Mouse (Mus musculus) megakaryocyte, embryonic 14.5 days (primary cell): Measurements from ENCODE around the gene Mslnl. TPM values are rescaled to one million over a fixed set of nuclear protein-coding genes. Genes with fewer than 3 reads are reported as not detected.

Experiments used
- H3K27me3 ChIP-seq: replicated peaks from 2 replicates; pipeline ENCODE3; 2012; ENCODE audit warnings: inconsistent platforms
- H3K36me3 ChIP-seq: replicated peaks from 2 replicates; pipeline ENCODE3; 2012; ENCODE audit warnings: low read length, inconsistent platforms, mixed read lengths
- H3K4me1 ChIP-seq: 2 replicates; pipeline ENCODE4 v1.6.1; 2012; ENCODE audit warnings: inconsistent platforms
- H3K4me3 ChIP-seq: replicated peaks from 2 replicates; pipeline ENCODE3; 2012; ENCODE audit warnings: moderate library complexity, mild to moderate bottlenecking, inconsistent platforms
- H3K9me3 ChIP-seq: 2 replicates; pipeline ENCODE4 v1.6.1; 2012; ENCODE audit warnings: inconsistent platforms
- FLI1 ChIP-seq: IDR thresholded peaks from 2 replicates; pipeline ENCODE4 v1.6.1; 2012; ENCODE audit warnings: low read length, inconsistent platforms, mixed read lengths
- GATA1 ChIP-seq: IDR thresholded peaks from 3 replicates; pipeline ENCODE4 v1.6.1; 2012; ENCODE audit warnings: mixed read lengths, low read length, inconsistent platforms, borderline replicate concordance
- polyA plus RNA-seq: library from polyadenylated mRNA; stranded (reverse); fragments of >175 nt; gene quantifications from 2 replicates; pipeline ENCODE4 v1.2.3, GENCODE M21; 2012; ENCODE audit warnings: low replicate concordance; ENCODE audit not compliant: insufficient read depth

The Mslnl gene
- polyA plus RNA-seq = 1.1 TPM in 1 of 2 replicates, not detected in the other

DNA sequence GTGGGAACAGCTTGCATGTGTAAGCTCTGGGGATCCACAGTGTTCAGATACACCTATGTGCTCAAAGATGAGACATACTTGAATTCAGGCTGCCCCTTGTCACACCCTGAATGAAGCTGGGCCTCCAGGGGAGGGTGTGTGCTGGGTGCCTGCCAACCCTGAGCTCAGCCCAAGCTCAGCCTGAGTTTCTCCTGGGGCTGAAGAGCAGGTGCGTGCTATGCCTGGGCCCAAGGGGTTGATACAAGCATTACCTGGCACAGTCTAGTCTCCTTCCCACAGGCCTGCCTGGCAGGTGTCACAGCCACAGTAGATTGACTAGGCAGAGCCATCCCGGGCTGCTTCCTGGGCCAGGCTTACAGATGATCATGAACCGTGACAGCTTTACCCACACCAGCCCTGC, at the start of gene Mslnl:
Gene Mslnl (plus strand): TSS at position 298 of the 400 bp plus-strand sequence.
- Histone ChIP-seq H3K4me1 (no peaks in the 10 kb centered on the region), H3K27me3 (peaks cover 54% of the 10 kb centered on the region)
- TF ChIP-seq FLI1 = no peak
- TF ChIP-seq GATA1 = no peak

GRCm38 (mm10) chr17:25686323-25686722, 49.5 kb upstream of the Mslnl start:
- Histone ChIP-seq H3K4me3 (no peak overlapping the region), H3K9me3 (no peaks in the 10 kb centered on the region), H3K36me3 (no peaks in the 10 kb centered on the region), H3K4me1 (peaks cover 3% of the 10 kb centered on the region; the same call in 1 of the 2 replicates), H3K27me3 (peaks cover 70% of the 10 kb centered on the region)
- TF ChIP-seq GATA1 (no peak), FLI1 (no peak)

More for the DNA sequence above, at the start of gene Mslnl:
- Histone ChIP-seq H3K36me3 (peaks cover 9% of the 10 kb centered on the region), H3K9me3 (no peaks in the 10 kb centered on the region), H3K4me3 (no peak within 1 kb of the TSS)

GRCm38 (mm10) chr17:25688922-25689321, 46.9 kb upstream of the Mslnl start:
- Histone ChIP-seq H3K4me3 (no peak overlapping the region), H3K36me3 (no peaks in the 10 kb centered on the region), H3K27me3 (peaks cover 68% of the 10 kb centered on the region), H3K4me1 (peaks cover 3% of the 10 kb centered on the region; the same call in 1 of the 2 replicates), H3K9me3 (no peaks in the 10 kb centered on the region)
- TF ChIP-seq FLI1 (no peak), GATA1 (no peak)

GRCm38 (mm10) chr17:25696263-25696662, 39.6 kb upstream of the Mslnl start:
- TF ChIP-seq GATA1 (no peak), FLI1 (no peak)
- Histone ChIP-seq H3K4me3 (no peak overlapping the region), H3K9me3 (peaks cover 3% of the 10 kb centered on the region; the same call in 1 of the 2 replicates), H3K4me1 (no peaks in the 10 kb centered on the region; the same call in 1 of the 2 replicates), H3K27me3 (peaks cover 49% of the 10 kb centered on the region), H3K36me3 (no peaks in the 10 kb centered on the region)

DNA sequence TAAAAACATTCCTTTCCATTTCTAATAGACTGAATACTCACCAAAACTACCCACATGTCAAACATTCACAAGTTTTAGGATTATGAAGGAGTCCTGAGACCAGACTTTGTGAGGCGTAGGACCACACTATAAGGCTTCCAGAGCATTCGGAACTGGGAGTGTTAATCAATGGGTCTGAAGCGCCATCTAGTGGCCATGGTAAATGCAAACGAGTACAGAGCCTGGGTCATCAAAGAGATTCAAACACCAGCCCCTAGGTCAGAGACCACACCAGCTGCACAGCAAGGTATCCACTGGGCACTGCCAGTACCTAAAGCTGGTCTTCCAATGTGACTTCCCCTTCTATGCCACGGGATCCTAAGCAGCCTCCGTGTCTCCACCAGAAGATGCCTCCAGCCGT, 37.4 kb upstream of the Mslnl start:
- H3K4me3 ChIP-seq = no peak overlapping the region
- TF ChIP-seq GATA1 = no peak
- TF ChIP-seq FLI1 = no peak
- peaks cover 42% of the 10 kb centered on the region for H3K27me3 ChIP-seq
- H3K4me1 ChIP-seq = no peaks in the 10 kb centered on the region
- no peaks in the 10 kb centered on the region for H3K36me3 ChIP-seq
- H3K9me3 ChIP-seq = peaks cover 3% of the 10 kb centered on the region; the same call in 1 of the 2 replicates

DNA sequence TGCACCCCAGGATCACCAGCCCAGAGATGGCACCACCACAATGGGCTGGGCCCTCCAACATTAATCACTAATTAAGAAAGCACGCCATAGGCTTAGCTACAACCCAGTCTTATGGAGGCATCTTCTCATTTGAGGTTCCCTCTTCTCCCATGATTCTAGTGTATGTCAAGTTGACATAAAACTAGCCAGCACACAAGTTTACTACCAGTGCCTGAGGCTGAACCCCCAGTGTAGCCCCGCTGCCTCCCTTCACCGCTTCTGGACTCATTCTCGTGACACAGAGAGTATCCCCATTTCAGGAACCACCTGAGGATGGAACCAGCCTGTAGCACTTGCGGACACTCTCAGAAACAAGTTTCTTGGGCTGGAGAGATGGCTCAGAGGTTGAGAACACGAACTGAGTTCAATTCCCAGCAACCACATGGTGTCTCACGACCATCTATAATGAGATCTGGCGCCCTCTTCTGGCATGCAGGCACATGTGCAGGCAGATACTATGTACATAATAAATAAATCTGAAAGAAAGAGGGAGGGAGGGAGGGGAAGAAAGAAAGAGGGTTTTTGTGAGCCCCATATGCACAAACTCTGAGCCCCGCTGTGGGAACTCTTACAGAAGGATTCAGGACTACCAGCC, 34.9 kb upstream of the Mslnl start:
- H3K36me3 ChIP-seq = no peaks in the 10 kb centered on the region
- H3K4me3 ChIP-seq = no peak overlapping the region
- TF ChIP-seq FLI1 (no peak), GATA1 (no peak)
- peaks cover 40% of the 10 kb centered on the region for H3K27me3 ChIP-seq
- peaks cover 3% of the 10 kb centered on the region; the same call in 1 of the 2 replicates for H3K9me3 ChIP-seq
- no peaks in the 10 kb centered on the region for H3K4me1 ChIP-seq

DNA sequence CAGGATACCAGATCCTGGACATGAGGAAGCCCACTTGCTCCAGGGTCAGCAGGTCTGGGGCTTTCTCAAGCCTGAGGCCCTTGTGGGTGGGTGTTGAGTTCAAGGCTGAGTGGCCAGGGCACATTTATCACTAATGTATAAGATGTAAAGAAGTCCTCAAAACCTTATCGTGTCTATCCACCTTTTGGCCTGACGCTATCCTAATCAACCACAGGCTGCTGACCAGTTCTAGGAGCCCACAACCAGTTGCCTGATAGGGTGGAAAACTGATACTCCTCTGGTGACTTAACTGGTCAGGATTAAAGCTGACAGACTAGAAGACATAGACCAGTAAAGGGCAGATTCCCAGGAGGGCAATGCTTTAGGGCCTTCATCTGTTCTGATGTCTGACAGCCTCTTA, 25.8 kb upstream of the Mslnl start:
- H3K36me3 ChIP-seq = no peaks in the 10 kb centered on the region
- no peak for TF ChIP-seq GATA1
- TF ChIP-seq FLI1 = no peak
- H3K9me3 ChIP-seq = peaks cover 37% of the 10 kb centered on the region
- H3K27me3 ChIP-seq = peaks cover 55% of the 10 kb centered on the region
- no peak overlapping the region for H3K4me3 ChIP-seq
- H3K4me1 ChIP-seq = no peaks in the 10 kb centered on the region

DNA sequence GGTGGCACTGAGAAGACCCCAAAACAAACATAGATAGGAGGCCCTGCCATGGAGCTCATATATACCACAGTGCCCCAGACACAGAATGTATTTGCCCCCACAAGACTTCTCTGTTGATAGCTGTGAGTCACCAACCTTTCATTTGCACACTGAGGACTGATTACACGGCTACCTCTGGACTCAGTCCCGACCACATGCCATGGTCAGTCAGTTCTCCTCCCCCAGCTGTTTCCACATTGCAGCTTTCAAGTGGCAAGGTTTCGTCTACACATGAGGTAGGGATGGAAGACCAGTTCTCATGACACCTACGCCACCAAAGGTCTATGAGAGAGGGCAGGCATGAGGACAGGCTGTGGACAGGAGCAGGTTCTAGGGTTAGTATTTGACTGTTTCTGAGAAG, 24.7 kb upstream of the Mslnl start:
- H3K4me3 ChIP-seq = no peak overlapping the region
- H3K27me3 ChIP-seq = peaks cover 63% of the 10 kb centered on the region
- H3K9me3 ChIP-seq = peaks cover 37% of the 10 kb centered on the region
- H3K36me3 ChIP-seq = no peaks in the 10 kb centered on the region
- no peaks in the 10 kb centered on the region for H3K4me1 ChIP-seq
- no peak for TF ChIP-seq FLI1
- TF ChIP-seq GATA1 = no peak

DNA sequence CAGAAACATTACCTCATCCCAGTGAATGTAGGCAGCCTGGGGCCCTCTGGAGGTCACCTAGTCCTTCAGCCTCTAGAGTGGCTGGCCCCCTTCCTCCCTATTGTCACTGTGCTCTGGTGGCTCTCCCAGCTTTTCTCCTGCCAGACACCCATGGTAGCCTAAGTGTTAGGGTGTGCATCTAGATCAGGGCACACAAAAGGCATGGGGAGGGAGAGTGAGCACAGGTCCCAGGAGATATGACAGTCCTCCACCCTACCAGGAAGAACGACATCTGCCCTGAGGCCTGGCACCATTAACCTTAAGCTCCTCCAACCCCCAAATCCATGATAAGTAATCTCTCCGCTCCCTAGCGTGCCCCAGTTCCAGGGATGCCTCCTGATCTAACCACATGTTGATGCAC, 20.2 kb upstream of the Mslnl start:
- Histone ChIP-seq H3K27me3 (peaks cover 72% of the 10 kb centered on the region), H3K9me3 (peaks cover 15% of the 10 kb centered on the region), H3K4me3 (no peak overlapping the region), H3K36me3 (peaks cover 24% of the 10 kb centered on the region), H3K4me1 (peaks cover 10% of the 10 kb centered on the region)
- TF ChIP-seq GATA1 = no peak

DNA sequence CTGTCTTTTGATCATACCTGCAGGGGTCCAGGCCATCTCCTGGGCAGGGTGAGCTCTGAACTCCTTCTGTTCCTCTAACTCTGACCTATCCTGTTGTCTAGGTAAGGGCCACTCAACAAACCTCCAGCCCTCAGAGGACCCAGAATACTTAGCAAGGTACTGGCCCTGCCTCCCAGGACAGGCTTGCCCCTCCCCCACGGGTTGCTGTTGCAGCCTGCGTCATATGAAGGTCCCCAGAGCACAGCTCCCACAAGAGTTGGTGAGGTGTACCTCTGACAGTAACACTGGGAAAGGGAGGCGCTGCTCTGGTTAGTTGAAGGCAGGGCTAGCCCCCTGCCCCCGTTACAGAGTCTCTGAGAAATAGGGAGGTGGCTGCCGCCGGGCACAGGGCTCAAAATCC, 19.7 kb upstream of the Mslnl start:
- no peak overlapping the region for H3K4me3 ChIP-seq
- H3K9me3 ChIP-seq = peaks cover 10% of the 10 kb centered on the region
- H3K27me3 ChIP-seq = peaks cover 68% of the 10 kb centered on the region
- H3K36me3 ChIP-seq = peaks cover 29% of the 10 kb centered on the region
- peaks cover 10% of the 10 kb centered on the region for H3K4me1 ChIP-seq
- TF ChIP-seq GATA1 = no peak

DNA sequence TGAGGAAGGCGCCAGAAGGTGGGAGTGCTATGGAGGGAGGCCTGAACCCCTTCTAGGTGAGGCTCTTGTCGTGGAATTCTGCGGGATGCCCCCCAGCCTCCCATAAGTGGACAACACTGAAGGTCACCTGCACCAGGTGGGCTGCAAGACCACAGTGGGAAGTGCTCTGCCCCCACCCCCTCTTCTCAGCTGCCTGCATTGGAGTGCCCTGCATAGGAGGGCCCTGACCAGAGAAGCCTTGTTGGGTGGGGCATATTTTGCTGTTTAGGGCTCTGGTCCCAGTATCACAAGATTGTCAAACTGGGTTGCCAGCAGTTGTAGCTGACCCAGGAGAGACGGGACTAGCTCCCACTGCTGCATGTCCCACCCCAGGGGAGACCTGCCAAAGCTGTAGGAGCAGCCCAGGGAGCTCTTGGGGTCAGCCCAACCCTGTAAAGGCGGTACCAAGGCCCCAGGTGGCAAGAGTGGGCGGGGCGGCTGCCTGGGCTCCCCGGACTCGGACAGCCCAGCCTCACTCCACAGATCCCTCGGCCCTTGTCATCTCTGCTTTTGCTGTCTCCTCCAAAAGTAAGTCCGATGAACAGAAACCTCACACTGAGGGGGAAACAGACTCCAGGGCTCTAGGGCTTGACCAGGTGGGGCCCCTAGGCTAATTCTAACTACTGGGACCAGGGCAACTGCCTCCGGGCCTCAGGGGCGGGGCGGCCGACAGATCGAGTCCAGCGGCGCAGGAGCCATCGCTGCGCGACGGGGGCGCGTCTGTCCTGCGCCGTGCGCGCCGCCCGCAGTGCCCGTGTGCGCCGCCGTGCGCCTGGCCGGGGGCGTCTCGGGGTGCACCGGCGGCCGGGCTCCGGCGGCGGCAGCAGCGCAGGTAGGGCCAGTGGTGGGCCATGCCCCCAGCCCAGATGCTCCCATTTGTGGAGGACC, 18.9 kb upstream of the Mslnl start, which contains the start of gene Gng13:
Gene Gng13 (plus strand): TSS at position 461 of the 927 bp plus-strand sequence.
- Histone ChIP-seq H3K27me3 (peaks cover 62% of the 10 kb centered on the region), H3K9me3 (peaks cover 8% of the 10 kb centered on the region), H3K4me1 (peaks cover 10% of the 10 kb centered on the region), H3K4me3 (no peak within 1 kb of the TSS), H3K36me3 (peaks cover 37% of the 10 kb centered on the region)
- TF ChIP-seq FLI1 (no peak), GATA1 (no peak)
